Mouse (Mus musculus): Measurements from ENCODE around the gene Dusp12. TPM values are rescaled to one million over a fixed set of nuclear protein-coding genes. Genes with fewer than 3 reads are reported as not detected.

Dusp12 gene
- polyA plus RNA-seq, 1 experiment from 2014 or later, result 32.8 TPM

GRCm38 (mm10) chr1:170850007-170850406, 35.3 kb downstream of the Dusp12 start:
- H3K36me3 ChIP-seq (ENCODE audit: insufficient read depth, low read length), result no peaks in the 10 kb centered on the region
- TF ChIP-seq CTCF (IDR thresholded peaks at IDR 0.05; ENCODE audit: low read depth), result no peak
- DNase-seq (ENCODE audit: low spot score) (no peak), ATAC-seq (replicated peaks; ENCODE audit: low FRiP score, low read depth) (no peak)
- no peak overlapping the region for H3K9ac ChIP-seq (ENCODE audit: low read depth, low read length)
- no peaks in the 10 kb centered on the region for H3K9me3 ChIP-seq (replicated peaks; ENCODE audit: low read length)
- H3K27ac ChIP-seq, result no peak overlapping the region
- no peak overlapping the region for H3K4me3 ChIP-seq (replicated peaks; ENCODE audit: low read depth, low read length)
- no peaks in the 10 kb centered on the region for H3K4me1 ChIP-seq (replicated peaks; ENCODE audit: insufficient read depth, low read length)
- H3K4me2 ChIP-seq (ENCODE audit: low read length), result no peak overlapping the region
- 93% methylated on average over 2 of the region's 2 CpGs for WGBS
- H3K27me3 ChIP-seq (ENCODE audit: insufficient read depth, low read length), result no peaks in the 10 kb centered on the region

DNA sequence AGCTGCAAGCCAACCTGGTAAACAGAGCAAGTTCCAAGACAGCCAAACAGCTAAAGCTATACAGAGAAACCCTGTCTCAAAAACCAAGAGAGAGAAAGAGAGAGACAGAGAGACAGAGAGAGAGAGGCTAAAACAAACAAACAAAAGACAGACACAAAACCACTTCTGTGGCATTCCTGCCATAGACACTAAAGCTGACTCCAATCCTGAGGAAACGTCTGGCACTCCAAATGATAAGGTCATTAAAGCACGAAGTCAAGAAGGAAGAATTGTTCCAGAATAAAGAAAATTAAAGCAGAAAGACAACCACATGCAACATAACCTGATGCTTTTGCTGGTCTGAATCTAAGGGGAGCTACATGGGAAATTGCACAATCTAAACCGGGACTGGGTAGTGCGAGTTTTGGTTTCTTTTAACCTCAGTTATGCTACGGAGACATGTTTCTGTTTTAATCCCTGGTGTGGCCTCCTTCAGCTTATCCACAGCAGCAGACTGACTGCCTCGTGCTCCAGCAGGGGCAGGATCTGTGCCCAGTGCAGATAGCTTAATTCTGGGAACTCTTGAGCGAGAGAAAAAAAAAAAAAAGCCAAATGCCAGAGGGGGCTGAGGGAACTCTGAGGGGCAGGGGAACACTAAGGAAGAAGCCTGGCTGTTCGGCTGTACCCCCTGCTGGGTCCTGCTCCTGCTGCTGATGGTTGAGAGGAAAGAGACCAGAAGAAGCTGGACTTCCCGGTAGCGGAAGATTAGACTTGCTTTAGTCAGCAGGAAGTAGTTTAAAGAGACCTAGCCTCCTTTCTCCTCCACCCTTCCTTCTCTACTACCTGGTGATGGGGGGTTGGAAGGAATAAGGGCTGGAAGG, 39.7 kb downstream of the Dusp12 start:
- no peak for ATAC-seq (replicated peaks; ENCODE audit: low FRiP score, low read depth)

DNA sequence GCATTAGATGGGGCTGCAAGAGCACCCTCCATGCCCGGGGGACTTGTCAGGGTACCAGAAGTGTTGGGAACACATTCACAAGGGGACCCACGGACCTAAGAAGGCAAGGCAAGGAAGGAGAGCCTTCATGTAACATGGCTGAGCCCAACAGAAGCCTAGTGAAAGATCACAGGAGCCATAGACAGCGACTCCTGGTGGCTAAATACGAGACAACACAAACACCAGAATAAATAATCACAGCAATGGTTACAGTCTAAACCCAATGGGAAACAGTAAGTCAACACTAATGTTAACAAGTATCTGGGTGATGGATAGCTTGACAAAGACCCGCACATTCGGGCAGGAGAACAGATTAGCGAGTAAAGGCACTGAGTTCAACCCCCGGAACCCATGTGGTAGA, 41.0 kb downstream of the Dusp12 start:
- peak; percentile 53 for DNase-seq (ENCODE audit: low spot score)
- Histone ChIP-seq H3K4me1 (replicated peaks; ENCODE audit: insufficient read depth, low read length) (no peaks in the 10 kb centered on the region), H3K27ac (no peak overlapping the region), H3K4me2 (ENCODE audit: low read length) (no peak overlapping the region), H3K9ac (ENCODE audit: low read depth, low read length) (no peak overlapping the region), H3K9me3 (replicated peaks; ENCODE audit: low read length) (no peaks in the 10 kb centered on the region), H3K4me3 (replicated peaks; ENCODE audit: low read depth, low read length) (no peak overlapping the region), H3K27me3 (ENCODE audit: insufficient read depth, low read length) (no peaks in the 10 kb centered on the region), H3K36me3 (ENCODE audit: insufficient read depth, low read length) (peaks cover 5% of the 10 kb centered on the region; the same call in 1 of the 2 replicates)
- 59% methylated on average over 8 of the region's 8 CpGs for WGBS
- ATAC-seq (replicated peaks; ENCODE audit: low FRiP score, low read depth), result no peak
- TF ChIP-seq CTCF (IDR thresholded peaks at IDR 0.05; ENCODE audit: low read depth), result peak; percentile 76

More for the DNA sequence above, 39.7 kb downstream of the Dusp12 start:
- Histone ChIP-seq H3K4me3 (replicated peaks; ENCODE audit: low read depth, low read length) (no peak overlapping the region), H3K9me3 (replicated peaks; ENCODE audit: low read length) (no peaks in the 10 kb centered on the region), H3K27ac (no peak overlapping the region), H3K9ac (ENCODE audit: low read depth, low read length) (no peak overlapping the region), H3K4me2 (ENCODE audit: low read length) (no peak overlapping the region), H3K36me3 (ENCODE audit: insufficient read depth, low read length) (no peaks in the 10 kb centered on the region), H3K27me3 (ENCODE audit: insufficient read depth, low read length) (no peaks in the 10 kb centered on the region), H3K4me1 (replicated peaks; ENCODE audit: insufficient read depth, low read length) (no peaks in the 10 kb centered on the region)
- 59% methylated on average over 10 of the region's 10 CpGs for WGBS
- no peak for DNase-seq (ENCODE audit: low spot score)
- TF ChIP-seq CTCF (IDR thresholded peaks at IDR 0.05; ENCODE audit: low read depth), result no peak

GRCm38 (mm10) chr1:170839685-170840084, 45.7 kb downstream of the Dusp12 start:
- DNase-seq (ENCODE audit: low spot score), result peak; percentile 83
- no peak for ATAC-seq (replicated peaks; ENCODE audit: low FRiP score, low read depth)
- H3K4me1 ChIP-seq (replicated peaks; ENCODE audit: insufficient read depth, low read length), result no peaks in the 10 kb centered on the region

GRCm38 (mm10) chr1:170834756-170835155, 50.6 kb downstream of the Dusp12 start:
- no peaks in the 10 kb centered on the region for H3K9me3 ChIP-seq (replicated peaks; ENCODE audit: low read length)
- no peak for TF ChIP-seq CTCF (IDR thresholded peaks at IDR 0.05; ENCODE audit: low read depth)

More at GRCm38 (mm10) chr1:170839685-170840084, 45.7 kb downstream of the Dusp12 start:
- peak; percentile 75 for TF ChIP-seq CTCF (IDR thresholded peaks at IDR 0.05; ENCODE audit: low read depth)
- Histone ChIP-seq H3K9ac (ENCODE audit: low read depth, low read length) (no peak overlapping the region), H3K4me3 (replicated peaks; ENCODE audit: low read depth, low read length) (no peak overlapping the region), H3K27ac (no peak overlapping the region), H3K9me3 (replicated peaks; ENCODE audit: low read length) (no peaks in the 10 kb centered on the region), H3K4me2 (ENCODE audit: low read length) (no peak overlapping the region), H3K36me3 (ENCODE audit: insufficient read depth, low read length) (peaks cover 8% of the 10 kb centered on the region), H3K27me3 (ENCODE audit: insufficient read depth, low read length) (no peaks in the 10 kb centered on the region)

DNA sequence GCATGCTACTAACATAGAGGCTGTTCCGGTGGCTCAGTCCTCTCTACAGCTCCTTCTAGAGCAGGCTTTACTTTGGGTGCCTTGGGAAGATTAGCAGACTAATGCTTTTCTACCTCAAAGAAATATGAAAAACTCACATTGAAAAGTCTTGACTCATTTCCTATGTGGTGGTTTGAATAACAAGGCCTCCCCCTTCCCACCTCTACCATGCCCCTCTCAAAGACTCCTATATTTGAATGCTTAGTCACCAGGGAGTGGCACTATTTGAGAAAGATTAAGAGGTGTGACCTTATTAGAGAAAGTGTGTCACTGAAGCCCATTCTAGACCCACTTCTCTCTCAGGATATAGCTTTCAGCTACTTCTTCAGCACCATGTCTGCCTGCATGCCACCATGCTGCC, 55.6 kb downstream of the Dusp12 start:
- Histone ChIP-seq H3K27ac (no peak overlapping the region), H3K27me3 (ENCODE audit: insufficient read depth, low read length) (no peaks in the 10 kb centered on the region), H3K4me2 (ENCODE audit: low read length) (no peak overlapping the region), H3K4me1 (replicated peaks; ENCODE audit: insufficient read depth, low read length) (no peaks in the 10 kb centered on the region), H3K36me3 (ENCODE audit: insufficient read depth, low read length) (peaks cover 2% of the 10 kb centered on the region; the same call in 1 of the 2 replicates), H3K9ac (ENCODE audit: low read depth, low read length) (no peak overlapping the region), H3K9me3 (replicated peaks; ENCODE audit: low read length) (no peaks in the 10 kb centered on the region), H3K4me3 (replicated peaks; ENCODE audit: low read depth, low read length) (no peak overlapping the region)
- ATAC-seq (replicated peaks; ENCODE audit: low FRiP score, low read depth), result no peak
- WGBS, result 97% methylated on average over 1 of the region's 1 CpGs
- TF ChIP-seq CTCF (IDR thresholded peaks at IDR 0.05; ENCODE audit: low read depth), result no peak
- DNase-seq (ENCODE audit: low spot score), result no peak

More at GRCm38 (mm10) chr1:170834756-170835155, 50.6 kb downstream of the Dusp12 start:
- Histone ChIP-seq H3K4me3 (replicated peaks; ENCODE audit: low read depth, low read length) (no peak overlapping the region), H3K4me2 (ENCODE audit: low read length) (no peak overlapping the region), H3K9ac (ENCODE audit: low read depth, low read length) (no peak overlapping the region), H3K36me3 (ENCODE audit: insufficient read depth, low read length) (peaks cover 4% of the 10 kb centered on the region; the same call in 1 of the 2 replicates), H3K27ac (no peak overlapping the region), H3K27me3 (ENCODE audit: insufficient read depth, low read length) (no peaks in the 10 kb centered on the region), H3K4me1 (replicated peaks; ENCODE audit: insufficient read depth, low read length) (no peaks in the 10 kb centered on the region)
- WGBS, result 76% methylated on average over 9 of the region's 9 CpGs
- ATAC-seq (replicated peaks; ENCODE audit: low FRiP score, low read depth) (no peak), DNase-seq (ENCODE audit: low spot score) (no peak)
